Mouse (Mus musculus) intestine, postnatal 0 days (tissue): ENCODE measurements around the gene Dbi. TPM values are rescaled to one million over a fixed set of nuclear protein-coding genes. Genes with fewer than 3 reads are reported as not detected.

Experiments used
- ATAC-seq: fragments of 200-750 bp; cut with Nextera tagmentation; 2 replicates; pipeline ENCODE4 v1.8.0; 2017; ENCODE audit warnings: mild to moderate bottlenecking, moderate TSS enrichment, moderate library complexity
- H3K27ac ChIP-seq: fragments of 300-500 bp; sonication (generic); 2 replicates; pipeline ENCODE4 v1.5.1; 2014; ENCODE audit warnings: mild to moderate bottlenecking, low read depth, low read length, moderate library complexity
- H3K27me3 ChIP-seq: fragments of 300-500 bp; sonication (generic); replicated peaks from 2 replicates; pipeline ENCODE4 v1.6.1; 2014; ENCODE audit warnings: low read length, mixed read lengths; ENCODE audit not compliant: control insufficient read depth, insufficient read depth
- H3K36me3 ChIP-seq: fragments of 300-500 bp; sonication (generic); 2 replicates; pipeline ENCODE4 v1.6.1; 2014; ENCODE audit warnings: mild to moderate bottlenecking, moderate library complexity; ENCODE audit not compliant: control insufficient read depth, insufficient read depth
- H3K4me1 ChIP-seq: fragments of 300-500 bp; sonication (generic); replicated peaks from 2 replicates; pipeline ENCODE4 v1.6.1; 2014; ENCODE audit warnings: antibody characterized with exemption, low read length, mixed read lengths; ENCODE audit not compliant: control insufficient read depth, insufficient read depth
- H3K4me2 ChIP-seq: fragments of 300-500 bp; sonication (generic); replicated peaks from 2 replicates; pipeline ENCODE4 v1.6.1; 2014; ENCODE audit warnings: low read depth, mild to moderate bottlenecking, moderate library complexity
- H3K4me3 ChIP-seq: fragments of 300-500 bp; sonication (generic); 2 replicates; pipeline ENCODE4 v1.5.1; 2014; ENCODE audit warnings: low read depth, low read length
- H3K9ac ChIP-seq: fragments of 300-500 bp; sonication (generic); 2 replicates; pipeline ENCODE4 v1.6.1; 2014; ENCODE audit warnings: mild to moderate bottlenecking, low read depth, low read length
- H3K9me3 ChIP-seq: fragments of 300-500 bp; sonication (generic); 2 replicates; pipeline ENCODE4 v1.6.1; 2016; ENCODE audit warnings: mixed run types; ENCODE audit not compliant: control insufficient read depth
- CTCF ChIP-seq: sonication (generic); IDR thresholded peaks from 2 replicates; pipeline ENCODE4 v1.5.1; 2016; ENCODE audit warnings: low read depth, mild to moderate bottlenecking, control low read depth, antibody characterized with exemption, moderate library complexity
- whole genome bisulfite sequencing: fragments of 180-500 bp; shearing (Covaris S2); extraction: QIAGEN DNeasy Blood & Tissue Kit; methylation state at CpG from one replicate; pipeline ENCODE4 v1.1.7; 2014; 5-methylcytosine and 5-hydroxymethylcytosine counted together
- polyA plus RNA-seq: library from polyadenylated mRNA; unstranded; fragments of >200 nt; fragmentation: Nextera tagmentation; extraction: Ambion mirVana; gene quantifications from 2 replicates; pipeline ENCODE4 v1.2.1, GENCODE M21; 2015

Dbi gene
- polyA plus RNA-seq, 1 experiment from 2014 or later = 3,164 TPM

- Histone ChIP-seq H3K27me3 (no peaks in the 10 kb centered on the region), H3K27ac (no peak overlapping the region), H3K9ac (no peak overlapping the region), H3K9me3 (no peaks in the 10 kb centered on the region), H3K4me2 (no peak overlapping the region), H3K4me1 (no peaks in the 10 kb centered on the region; the same call in 1 of the 2 replicates), H3K36me3 (no peaks in the 10 kb centered on the region), H3K4me3 (no peak overlapping the region)
- ATAC-seq = no peak
- WGBS = 95% methylated on average over 1 of the region's 1 CpGs
- TF ChIP-seq CTCF = no peak
Observed at GRCm38 (mm10) chr1:120080632-120081031, 40.2 kb downstream of the Dbi start.

- Histone ChIP-seq H3K36me3 (no peaks in the 10 kb centered on the region), H3K9me3 (no peaks in the 10 kb centered on the region), H3K4me2 (no peak overlapping the region), H3K4me3 (no peak overlapping the region), H3K4me1 (peaks cover 6% of the 10 kb centered on the region), H3K9ac (no peak overlapping the region), H3K27ac (no peak overlapping the region), H3K27me3 (no peaks in the 10 kb centered on the region)
- no peak for TF ChIP-seq CTCF
- no peak for ATAC-seq
- WGBS = 41% methylated on average over 9 of the region's 9 CpGs
Observed at GRCm38 (mm10) chr1:120077746-120078410, 43.0 kb downstream of the Dbi start.

GRCm38 (mm10) chr1:120075507-120075906, 45.4 kb downstream of the Dbi start:
- no peak for ATAC-seq
- H3K9me3 ChIP-seq = no peaks in the 10 kb centered on the region
- WGBS = 37% methylated on average over 5 of the region's 5 CpGs

GRCm38 (mm10) chr1:120074931-120075330, 45.9 kb downstream of the Dbi start:
- 72% methylated on average over 4 of the region's 4 CpGs for WGBS
- H3K36me3 ChIP-seq = no peaks in the 10 kb centered on the region
- H3K4me3 ChIP-seq = no peak overlapping the region
- H3K9ac ChIP-seq = no peak overlapping the region
- H3K27me3 ChIP-seq = no peaks in the 10 kb centered on the region
- TF ChIP-seq CTCF = no peak
- peaks cover 6% of the 10 kb centered on the region; the same call in 1 of the 2 replicates for H3K4me1 ChIP-seq
- peak overlapping the region; percentile 64 for H3K27ac ChIP-seq
- no peaks in the 10 kb centered on the region for H3K9me3 ChIP-seq
- no peak for ATAC-seq
- H3K4me2 ChIP-seq = peak overlapping the region; percentile 76; the same call in 1 of the 2 replicates

More at GRCm38 (mm10) chr1:120075507-120075906, 45.4 kb downstream of the Dbi start:
- TF ChIP-seq CTCF = no peak
- Histone ChIP-seq H3K9ac (no peak overlapping the region), H3K4me2 (no peak overlapping the region), H3K27me3 (no peaks in the 10 kb centered on the region), H3K36me3 (no peaks in the 10 kb centered on the region), H3K4me1 (peaks cover 6% of the 10 kb centered on the region; the same call in 1 of the 2 replicates), H3K27ac (0 out of 2 replicates have a peak overlapping the region, but pooled peaks have one; percentile 36), H3K4me3 (no peak overlapping the region)

GRCm38 (mm10) chr1:120074307-120074702, 46.6 kb downstream of the Dbi start:
- ATAC-seq = no peak

GRCm38 (mm10) chr1:120073519-120074306, 47.2 kb downstream of the Dbi start, which contains the start of gene Tmem37:
Gene Tmem37 (minus strand): TSS chr1:120074074.
- ATAC-seq = peak; percentile 76
- Histone ChIP-seq H3K27me3 (no peaks in the 10 kb centered on the region), H3K36me3 (no peaks in the 10 kb centered on the region), H3K9ac (peak within 1 kb of the TSS; percentile 77), H3K27ac (peak within 1 kb of the TSS; percentile 96), H3K9me3 (no peaks in the 10 kb centered on the region), H3K4me1 (peaks cover 11% of the 10 kb centered on the region; the same call in 1 of the 2 replicates), H3K4me2 (peak within 1 kb of the TSS; percentile 76), H3K4me3 (peak within 1 kb of the TSS; percentile 54)
- TF ChIP-seq CTCF = no peak; the same call in 1 of the 2 replicates
- 3% methylated on average over 40 of the region's 40 CpGs for WGBS

More at GRCm38 (mm10) chr1:120074307-120074702, 46.6 kb downstream of the Dbi start:
- Histone ChIP-seq H3K9me3 (no peaks in the 10 kb centered on the region), H3K27ac (peak overlapping the region; percentile 96), H3K27me3 (no peaks in the 10 kb centered on the region), H3K4me3 (peak overlapping the region; percentile 54), H3K4me1 (peaks cover 10% of the 10 kb centered on the region; the same call in 1 of the 2 replicates), H3K4me2 (peak overlapping the region; percentile 76), H3K36me3 (no peaks in the 10 kb centered on the region), H3K9ac (0 out of 2 replicates have a peak overlapping the region, but pooled peaks have one; percentile 77)
- TF ChIP-seq CTCF = no peak
- WGBS = 28% methylated on average over 4 of the region's 4 CpGs
